Mouse (Mus musculus): ENCODE measurements around the gene Srf.

DNA sequence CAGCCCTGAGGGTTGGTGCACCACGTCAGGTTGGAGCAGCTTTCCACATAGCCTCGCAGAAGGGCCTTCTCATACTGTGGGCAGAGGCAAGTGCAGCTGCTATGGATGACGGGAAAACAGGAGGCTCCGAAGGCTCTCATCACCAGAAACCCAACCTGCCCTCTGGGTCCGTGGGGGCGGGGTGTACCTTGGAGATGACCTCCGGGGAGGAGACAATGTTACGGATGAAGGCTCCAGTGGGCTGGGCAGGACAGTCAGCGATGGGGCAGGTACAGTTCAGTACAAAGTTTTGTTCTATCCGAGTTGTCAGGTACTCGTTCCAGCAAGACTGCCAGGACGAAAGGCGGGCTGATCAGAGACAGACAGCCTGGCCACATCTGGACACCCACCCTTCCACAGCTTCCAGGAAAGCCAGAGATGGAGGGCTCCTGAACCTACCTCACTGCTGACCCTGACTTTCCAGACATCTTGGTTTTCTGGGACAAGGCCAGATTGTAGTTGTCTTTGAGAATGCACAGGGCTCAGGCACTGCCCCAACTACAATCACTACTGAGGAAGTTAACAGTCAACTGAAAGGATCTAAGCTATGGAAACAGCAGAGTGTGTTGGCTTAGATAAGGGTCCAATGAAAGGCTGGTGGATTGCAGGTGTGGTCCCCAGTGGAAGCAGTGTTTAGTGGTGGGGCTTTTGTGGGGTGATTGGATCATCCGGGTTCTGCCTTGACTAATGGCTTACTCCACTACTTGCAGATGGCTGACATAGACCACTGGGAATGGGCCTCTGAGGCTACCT is 51.9 kb downstream of the Srf start:
- no peak for TF ChIP-seq TAL1 (IDR thresholded peaks at IDR 0.05; ENCODE audit: low read length)
- no peak for TF ChIP-seq GATA1 (IDR thresholded peaks at IDR 0.05; ENCODE audit: low read length)

Data from erythroblast, embryonic 14.5 days (primary cell).